Mouse (Mus musculus) forebrain, embryonic 16.5 days (tissue): ENCODE measurements around the gene Glp1r. TPM values are rescaled to one million over a fixed set of nuclear protein-coding genes. Genes with fewer than 3 reads are reported as not detected.

Experiments used
- ATAC-seq: fragments of 200-750 bp; cut with Nextera tagmentation; 2 replicates; pipeline ENCODE4 v1.8.0; 2017; ENCODE audit warnings: mild to moderate bottlenecking, moderate library complexity
- H3K27ac ChIP-seq: fragments of 300-500 bp; sonication (generic); 2 replicates; pipeline ENCODE4 v1.5.1; 2014; ENCODE audit warnings: low read length, control low read depth
- H3K27me3 ChIP-seq: fragments of 300-500 bp; sonication (generic); replicated peaks from 2 replicates; pipeline ENCODE4 v1.6.1; 2014; ENCODE audit warnings: low read length; ENCODE audit not compliant: control insufficient read depth, insufficient read depth
- H3K36me3 ChIP-seq: fragments of 300-500 bp; sonication (generic); 2 replicates; pipeline ENCODE4 v1.6.1; 2014; ENCODE audit not compliant: control insufficient read depth, insufficient read depth
- H3K4me1 ChIP-seq: fragments of 300-500 bp; sonication (generic); replicated peaks from 2 replicates; pipeline ENCODE4 v1.6.1; 2014; ENCODE audit warnings: low read length; ENCODE audit not compliant: control insufficient read depth, insufficient read depth
- H3K4me2 ChIP-seq: fragments of 300-500 bp; sonication (generic); 2 replicates; pipeline ENCODE4 v1.6.1; 2014; ENCODE audit warnings: mild to moderate bottlenecking, low read length, control low read depth
- H3K4me3 ChIP-seq: fragments of 300-500 bp; sonication (generic); replicated peaks from 2 replicates; pipeline ENCODE4 v1.5.1; 2014; ENCODE audit warnings: mild to moderate bottlenecking, low read length, control low read depth
- H3K9ac ChIP-seq: fragments of 300-500 bp; sonication (generic); replicated peaks from 2 replicates; pipeline ENCODE4 v1.6.1; 2014; ENCODE audit warnings: low read depth, low read length, control low read depth
- H3K9me3 ChIP-seq: fragments of 300-500 bp; sonication (generic); 2 replicates; pipeline ENCODE4 v1.6.1; 2016; ENCODE audit warnings: low read length; ENCODE audit not compliant: control insufficient read depth
- WGBS: fragments of 180-500 bp; shearing (Covaris S2); extraction: QIAGEN DNeasy Blood & Tissue Kit; methylation state at CpG from one replicate; pipeline ENCODE4 v1.1.7; 2014; 5-methylcytosine and 5-hydroxymethylcytosine counted together
- polyA plus RNA-seq: library from polyadenylated mRNA; unstranded; fragments of >200 nt; fragmentation: Nextera tagmentation; extraction: Ambion mirVana; gene quantifications from 2 replicates; pipeline ENCODE4 v1.2.1, GENCODE M21; 2015

The Glp1r gene
- polyA plus RNA-seq, 1 experiment from 2014 or later, result 0.23 TPM

DNA sequence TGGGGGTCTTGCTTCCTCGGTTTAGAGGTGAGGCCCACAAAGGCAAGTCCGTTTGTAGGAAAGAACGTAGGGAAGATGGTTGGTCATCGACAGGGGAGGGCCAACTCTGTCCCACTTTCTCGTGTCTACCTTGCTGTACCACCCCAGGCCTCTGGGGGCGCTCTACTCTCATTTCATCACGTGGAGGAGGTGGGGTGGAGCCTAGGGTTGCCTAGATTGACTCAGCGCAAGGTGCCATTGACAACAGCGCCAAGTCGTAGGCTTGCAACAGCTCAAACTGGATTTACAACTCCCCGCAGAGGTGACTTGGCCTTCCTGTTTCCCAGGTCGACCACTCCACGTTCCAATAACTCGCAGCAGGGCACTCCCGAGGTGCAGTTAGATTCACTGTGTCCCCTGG, 27.3 kb upstream of the Glp1r start:
- no peaks in the 10 kb centered on the region for H3K4me1 ChIP-seq
- ATAC-seq, result no peak
- H3K27ac ChIP-seq, result no peak overlapping the region
- H3K9ac ChIP-seq, result no peak overlapping the region
- H3K9me3 ChIP-seq, result no peaks in the 10 kb centered on the region
- no peaks in the 10 kb centered on the region for H3K36me3 ChIP-seq
- no peaks in the 10 kb centered on the region for H3K27me3 ChIP-seq
- no peak overlapping the region for H3K4me2 ChIP-seq
- WGBS, result 67% methylated on average over 15 of the region's 15 CpGs
- H3K4me3 ChIP-seq, result no peak overlapping the region

DNA sequence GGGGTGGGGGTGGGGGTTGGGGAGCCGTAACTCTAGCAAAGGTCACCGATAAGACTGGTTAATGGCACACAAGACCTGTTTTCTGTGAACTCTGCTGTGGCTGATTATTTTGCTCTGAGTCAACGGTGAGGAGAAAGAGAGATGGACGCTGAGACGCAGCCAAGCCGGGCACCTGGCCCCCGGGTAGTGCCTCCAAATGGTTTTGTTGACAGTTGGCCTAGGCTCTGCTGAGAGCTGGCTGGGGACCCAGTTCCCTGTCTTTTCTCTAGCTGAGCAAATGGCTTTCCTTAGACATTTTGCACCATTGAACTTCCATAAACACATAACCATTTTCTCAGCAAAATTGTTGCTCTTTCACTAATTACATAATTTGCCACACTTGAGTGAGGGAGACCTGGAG, 24.2 kb upstream of the Glp1r start:
- Histone ChIP-seq H3K9me3 (no peaks in the 10 kb centered on the region), H3K27ac (no peak overlapping the region), H3K36me3 (no peaks in the 10 kb centered on the region), H3K4me1 (no peaks in the 10 kb centered on the region), H3K9ac (no peak overlapping the region), H3K27me3 (no peaks in the 10 kb centered on the region), H3K4me3 (no peak overlapping the region), H3K4me2 (no peak overlapping the region)
- WGBS, result 76% methylated on average over 7 of the region's 7 CpGs
- no peak for ATAC-seq

- Histone ChIP-seq H3K9ac (no peak overlapping the region), H3K4me3 (no peak overlapping the region), H3K36me3 (no peaks in the 10 kb centered on the region), H3K4me2 (no peak overlapping the region), H3K27ac (no peak overlapping the region), H3K9me3 (no peaks in the 10 kb centered on the region), H3K27me3 (no peaks in the 10 kb centered on the region), H3K4me1 (0 out of 2 replicates have a peak, but pooled peaks cover 4% of the 10 kb centered on the region)
- ATAC-seq, result no peak
- 63% methylated on average over 6 of the region's 6 CpGs for WGBS
These were observed 23.0 kb upstream of the Glp1r start for GRCm38 (mm10) chr17:30878626-30879025.

- Histone ChIP-seq H3K9ac (no peak overlapping the region), H3K36me3 (no peaks in the 10 kb centered on the region), H3K9me3 (no peaks in the 10 kb centered on the region), H3K27me3 (no peaks in the 10 kb centered on the region), H3K4me3 (no peak overlapping the region), H3K4me1 (0 out of 2 replicates have a peak, but pooled peaks cover 4% of the 10 kb centered on the region), H3K4me2 (no peak overlapping the region), H3K27ac (no peak overlapping the region)
- whole genome bisulfite sequencing, result 85% methylated on average over 3 of the region's 3 CpGs
- ATAC-seq, result no peak
These were observed 21.2 kb upstream of the Glp1r start for GRCm38 (mm10) chr17:30880391-30880790.

DNA sequence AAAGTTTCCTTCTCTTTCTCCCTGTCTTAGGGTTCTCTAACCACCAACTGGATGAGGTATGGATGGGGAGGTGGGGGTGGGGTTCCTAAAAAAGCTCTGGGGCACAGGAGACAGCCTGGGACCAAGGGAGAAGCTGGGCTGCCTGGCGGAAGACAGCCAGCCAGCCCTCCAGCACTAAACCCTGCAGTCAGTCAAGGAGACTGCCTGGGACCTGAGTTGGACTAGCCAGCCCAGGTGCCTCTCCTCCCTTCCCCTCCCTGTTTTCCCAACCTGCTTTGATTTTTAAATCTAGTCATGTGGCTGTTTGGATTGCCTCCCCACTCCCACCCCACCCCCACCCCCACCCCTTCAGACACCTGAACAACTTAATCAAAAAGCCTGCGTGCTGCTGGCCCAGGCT, 20.6 kb upstream of the Glp1r start:
- ATAC-seq, result no peak
- Histone ChIP-seq H3K9ac (no peak overlapping the region), H3K36me3 (no peaks in the 10 kb centered on the region), H3K27ac (no peak overlapping the region), H3K9me3 (no peaks in the 10 kb centered on the region), H3K4me2 (no peak overlapping the region), H3K27me3 (no peaks in the 10 kb centered on the region), H3K4me1 (0 out of 2 replicates have a peak, but pooled peaks cover 4% of the 10 kb centered on the region), H3K4me3 (no peak overlapping the region)
- 75% methylated on average over 2 of the region's 2 CpGs for WGBS

DNA sequence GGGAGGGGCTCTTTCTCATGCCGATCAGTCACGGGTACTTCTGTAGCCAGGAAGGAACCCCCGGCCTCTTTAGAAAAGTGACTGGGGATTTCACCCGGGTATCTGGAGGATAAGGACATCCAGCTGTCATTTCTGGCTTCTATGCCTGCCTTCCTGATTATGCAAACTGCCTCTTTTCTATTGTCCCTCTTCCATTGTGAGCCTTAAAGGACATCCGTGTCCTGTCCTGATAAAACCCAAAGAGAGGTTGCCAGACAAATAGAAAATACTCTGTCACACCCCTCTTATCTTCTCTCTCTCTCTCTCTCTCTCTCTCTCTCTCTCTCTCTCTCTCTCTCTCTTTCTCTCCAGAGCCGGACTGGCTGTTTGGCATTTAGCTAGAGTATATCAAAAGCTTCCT, 19.4 kb upstream of the Glp1r start:
- ATAC-seq, result no peak
- Histone ChIP-seq H3K27ac (no peak overlapping the region), H3K9ac (no peak overlapping the region), H3K27me3 (no peaks in the 10 kb centered on the region), H3K9me3 (no peaks in the 10 kb centered on the region), H3K36me3 (no peaks in the 10 kb centered on the region), H3K4me2 (no peak overlapping the region), H3K4me1 (0 out of 2 replicates have a peak, but pooled peaks cover 4% of the 10 kb centered on the region), H3K4me3 (no peak overlapping the region)
- WGBS, result 4% methylated on average over 6 of the region's 6 CpGs

- Histone ChIP-seq H3K9me3 (no peaks in the 10 kb centered on the region), H3K4me1 (0 out of 2 replicates have a peak, but pooled peaks cover 4% of the 10 kb centered on the region), H3K4me2 (no peak overlapping the region), H3K27me3 (no peaks in the 10 kb centered on the region), H3K27ac (no peak overlapping the region), H3K4me3 (no peak overlapping the region), H3K9ac (no peak overlapping the region), H3K36me3 (no peaks in the 10 kb centered on the region)
- no peak for ATAC-seq
- 90% methylated on average over 8 of the region's 8 CpGs for WGBS
These were observed 18.1 kb upstream of the Glp1r start for GRCm38 (mm10) chr17:30883534-30883933.

DNA sequence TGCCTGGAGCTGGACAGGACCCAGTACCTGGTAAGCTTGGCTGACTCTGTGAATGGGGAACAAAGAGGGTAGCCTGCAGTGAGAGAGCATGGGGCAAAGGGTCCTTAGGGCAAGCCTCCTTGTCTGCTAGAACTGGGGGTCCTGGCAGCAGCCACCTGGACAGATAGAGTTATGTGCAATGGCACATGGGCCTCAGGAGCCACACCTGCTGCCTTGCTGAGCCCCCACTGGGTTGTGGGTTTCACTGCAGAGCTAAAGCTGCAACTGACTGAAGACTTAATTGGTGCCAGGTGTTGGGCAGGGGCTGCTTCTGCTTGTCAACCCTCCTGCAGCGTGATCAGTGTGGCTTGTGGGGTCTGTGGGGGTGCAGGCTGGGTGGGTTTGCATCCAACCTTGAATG, 9.5 kb upstream of the Glp1r start:
- Histone ChIP-seq H3K9me3 (no peaks in the 10 kb centered on the region), H3K36me3 (no peaks in the 10 kb centered on the region), H3K27ac (no peak overlapping the region), H3K4me3 (no peak overlapping the region), H3K4me2 (no peak overlapping the region), H3K4me1 (no peaks in the 10 kb centered on the region), H3K27me3 (no peaks in the 10 kb centered on the region), H3K9ac (no peak overlapping the region)
- 73% methylated on average over 1 of the region's 1 CpGs for WGBS
- ATAC-seq, result no peak

- Histone ChIP-seq H3K4me3 (no peak overlapping the region), H3K4me1 (no peaks in the 10 kb centered on the region), H3K4me2 (no peak overlapping the region), H3K36me3 (no peaks in the 10 kb centered on the region), H3K9me3 (no peaks in the 10 kb centered on the region), H3K27ac (no peak overlapping the region), H3K9ac (no peak overlapping the region), H3K27me3 (no peaks in the 10 kb centered on the region)
- ATAC-seq, result no peak
- 45% methylated on average over 2 of the region's 2 CpGs for WGBS
These were observed 8.9 kb upstream of the Glp1r start for GRCm38 (mm10) chr17:30892730-30893129.

DNA sequence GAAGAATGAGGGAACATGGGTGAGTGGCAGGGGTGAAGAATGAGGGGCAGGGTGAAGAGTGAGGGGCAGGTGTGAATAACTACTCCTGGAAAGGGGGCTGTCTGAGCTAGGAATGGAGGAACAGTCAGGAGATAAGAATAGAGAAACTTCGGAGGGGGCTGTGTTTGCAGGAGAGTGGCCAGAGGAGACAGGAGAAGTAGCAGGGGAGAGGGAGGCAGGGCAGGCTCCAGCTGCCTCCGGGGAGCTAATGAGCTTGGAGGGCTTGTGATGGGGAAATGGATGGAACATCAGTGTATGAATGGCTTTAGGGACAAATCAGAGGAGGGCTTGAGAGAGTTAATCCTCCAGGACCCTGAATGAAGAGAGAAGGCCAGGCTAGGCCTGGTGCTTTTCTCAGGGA, 4.5 kb upstream of the Glp1r start:
- 23% methylated on average over 2 of the region's 2 CpGs for WGBS
- Histone ChIP-seq H3K36me3 (no peaks in the 10 kb centered on the region), H3K9me3 (no peaks in the 10 kb centered on the region), H3K9ac (no peak overlapping the region), H3K4me3 (no peak overlapping the region), H3K27me3 (peaks cover 10% of the 10 kb centered on the region), H3K4me2 (no peak overlapping the region), H3K4me1 (peaks cover 8% of the 10 kb centered on the region), H3K27ac (no peak overlapping the region)
- no peak for ATAC-seq
